Comparison of ENCODE assay signal across 8 mouse cellular contexts in genomic region chr10:59872651-59873050, GRCm38 (mm10). TPM values are rescaled to one million over a fixed set of nuclear protein-coding genes. Genes with fewer than 3 reads are reported as not detected.
DNase-seq lines count a peak whose midpoint lies in the region; ATAC-seq and TF ChIP-seq lines count a peak whose summit lies in the region.
"Not testable (repeated sequence)": the region's sequence is repeated elsewhere in the genome, so short reads cannot be mapped to it uniquely, and the experiment has no call there.

No protein-coding gene starts in this region.

- not testable (repeated sequence) for H3K4me2 ChIP-seq in liver, embryonic 11.5 days; stomach, embryonic 16.5 days (ENCODE audit: low read depth, low read length)
- H3K4me2 ChIP-seq in liver, embryonic 13.5 days: peak overlapping the region; percentile 78
- peak overlapping the region; percentile 82 for H3K4me2 ChIP-seq in liver, embryonic 15.5 days
- H3K4me2 ChIP-seq in liver, postnatal 0 days (ENCODE audit: low read depth, low read length): peak overlapping the region; percentile 72

- not testable (repeated sequence) for H3K9me3 ChIP-seq in MEL (replicated peaks; ENCODE audit: insufficient read depth, low read length); heart, embryonic 10.5 days; liver, embryonic 11.5 days (ENCODE audit: control insufficient read depth, low read length); liver, embryonic 13.5 days (replicated peaks); liver, embryonic 15.5 days (replicated peaks); liver, postnatal 0 days (ENCODE audit: low read length); stomach, embryonic 16.5 days (replicated peaks; ENCODE audit: control insufficient read depth, low read length)
- H3K9me3 ChIP-seq in erythroblast, embryonic 14.5 days (ENCODE audit: control insufficient read depth, low read length): peaks cover 34% of the 10 kb centered on the region

- not testable (repeated sequence) for TF ChIP-seq EP300 in MEL (IDR thresholded peaks at IDR 0.05; ENCODE audit: low read depth in 1 of 2, low read length in 2 of 2); liver, postnatal 0 days (IDR thresholded peaks at IDR 0.05; ENCODE audit: low read depth)

- TF ChIP-seq POLR2A in MEL (IDR thresholded peaks at IDR 0.05; ENCODE audit: control insufficient read depth in 1 of 2, insufficient read depth in 1 of 2, low read depth in 1 of 2, low read length in 2 of 2, poor library complexity in 1 of 2): not testable (repeated sequence)

- H3K27ac ChIP-seq in MEL (ENCODE audit: control insufficient read depth, low read depth, low read length): peak overlapping the region; percentile 84
- 0 out of 2 replicates have a peak overlapping the region, but pooled peaks have one; percentile 42 for H3K27ac ChIP-seq in heart, embryonic 10.5 days
- peak overlapping the region; percentile 97 for H3K27ac ChIP-seq in liver, embryonic 11.5 days (ENCODE audit: low read depth, low read length)
- peak overlapping the region; percentile 100 for H3K27ac ChIP-seq in liver, embryonic 13.5 days
- H3K27ac ChIP-seq in liver, embryonic 15.5 days (replicated peaks): peak overlapping the region; percentile 100
- H3K27ac ChIP-seq in liver, postnatal 0 days (ENCODE audit: low read depth): peak overlapping the region; percentile 94
- peak overlapping the region; percentile 62; the same call in 1 of the 2 replicates for H3K27ac ChIP-seq in stomach, embryonic 16.5 days (ENCODE audit: low read length)

- H3K4me1 ChIP-seq in MEL (ENCODE audit: control insufficient read depth in 1 of 2, insufficient read depth in 2 of 2, low read length in 2 of 2): peaks cover 4 to 29% of the 10 kb centered on the region in 2 experiments
- H3K4me1 ChIP-seq in erythroblast, embryonic 14.5 days (ENCODE audit: control insufficient read depth): peaks cover 69% of the 10 kb centered on the region
- not testable (repeated sequence) for H3K4me1 ChIP-seq in heart, embryonic 10.5 days; stomach, embryonic 16.5 days (ENCODE audit: control insufficient read depth, insufficient read depth, low read length)
- peaks cover 21% of the 10 kb centered on the region for H3K4me1 ChIP-seq in liver, embryonic 11.5 days (replicated peaks; ENCODE audit: control insufficient read depth, insufficient read depth, low read length)
- H3K4me1 ChIP-seq in liver, embryonic 13.5 days (replicated peaks): peaks cover 54% of the 10 kb centered on the region
- peaks cover 51% of the 10 kb centered on the region for H3K4me1 ChIP-seq in liver, embryonic 15.5 days (replicated peaks)
- peaks cover 11% of the 10 kb centered on the region for H3K4me1 ChIP-seq in liver, postnatal 0 days (ENCODE audit: insufficient read depth)

- not testable (repeated sequence) for ATAC-seq in liver, embryonic 11.5 days (replicated peaks; ENCODE audit: low FRiP score); liver, embryonic 13.5 days (ENCODE audit: low read depth); liver, embryonic 15.5 days (ENCODE audit: insufficient read depth); liver, postnatal 0 days; stomach, embryonic 16.5 days (ENCODE audit: insufficient read depth, low FRiP score)

- WGBS in heart, embryonic 10.5 days: 91% methylated on average over 4 of the region's 4 CpGs
- WGBS in liver, embryonic 11.5 days: 87% methylated on average over 4 of the region's 4 CpGs
- WGBS in liver, embryonic 13.5 days (ENCODE audit: insufficient replicate concordance): 84% methylated on average over 4 of the region's 4 CpGs
- 92% methylated on average over 4 of the region's 4 CpGs for WGBS in liver, embryonic 15.5 days (ENCODE audit: insufficient replicate concordance)
- WGBS in liver, postnatal 0 days (ENCODE audit: insufficient replicate concordance): 88% methylated on average over 4 of the region's 4 CpGs
- WGBS in stomach, embryonic 16.5 days: 89% methylated on average over 4 of the region's 4 CpGs

- not testable (repeated sequence) for H3K79me2 ChIP-seq in MEL (ENCODE audit: control insufficient read depth, insufficient read depth, low read length, poor library complexity)

- H3K27me3 ChIP-seq in MEL (ENCODE audit: control insufficient read depth in 1 of 2, insufficient read depth in 2 of 2, low read length in 2 of 2); erythroblast, embryonic 14.5 days (ENCODE audit: control insufficient read depth); heart, embryonic 10.5 days (ENCODE audit: insufficient read depth, poor library complexity, severe bottlenecking); liver, embryonic 11.5 days (replicated peaks; ENCODE audit: control insufficient read depth, insufficient read depth, low read length); liver, embryonic 13.5 days; liver, embryonic 15.5 days; liver, postnatal 0 days (ENCODE audit: insufficient read depth, low read length); stomach, embryonic 16.5 days (ENCODE audit: control insufficient read depth, insufficient read depth, low read length): not testable (repeated sequence)

- peak overlapping the region; percentile 42 for H3K9ac ChIP-seq in MEL (ENCODE audit: control insufficient read depth, low read depth, low read length, poor library complexity, severe bottlenecking)
- H3K9ac ChIP-seq in liver, embryonic 11.5 days (ENCODE audit: low read depth, low read length); stomach, embryonic 16.5 days (ENCODE audit: low read length): not testable (repeated sequence)
- H3K9ac ChIP-seq in liver, embryonic 13.5 days: peak overlapping the region; percentile 80
- H3K9ac ChIP-seq in liver, embryonic 15.5 days: peak overlapping the region; percentile 65; the same call in 1 of the 2 replicates
- H3K9ac ChIP-seq in liver, postnatal 0 days (replicated peaks): peak overlapping the region; percentile 27

- DNase-seq in MEL (ENCODE audit: low read depth, low spot score): peak; percentile 70
- not testable (repeated sequence) for DNase-seq in heart, embryonic 10.5 days (ENCODE audit: low spot score); liver, embryonic 11.5 days (ENCODE audit: low spot score); liver, embryonic 13.5 days; liver, postnatal 0 days

- TF ChIP-seq CTCF in MEL (IDR thresholded peaks at IDR 0.05 in 2 of 3, conservative IDR thresholded peaks at IDR 0.05 in 1 of 3; ENCODE audit: control insufficient read depth in 1 of 3, insufficient read depth in 1 of 3, low read depth in 2 of 3, low read length in 3 of 3, poor library complexity in 1 of 3, severe bottlenecking in 1 of 3); liver, postnatal 0 days (IDR thresholded peaks at IDR 0.05; ENCODE audit: low read depth): not testable (repeated sequence)

- H3K4me3 ChIP-seq in MEL (ENCODE audit: control insufficient read depth in 1 of 2, insufficient read depth in 1 of 2, low read depth in 2 of 2, low read length in 2 of 2): peak overlapping the region in 1 of 2 experiments; percentile 38; a peak in 1 of 4 replicates
- H3K4me3 ChIP-seq in erythroblast, embryonic 14.5 days (replicated peaks): peak overlapping the region; percentile 71
- H3K4me3 ChIP-seq in heart, embryonic 10.5 days; liver, embryonic 11.5 days (ENCODE audit: low read depth, low read length); liver, embryonic 13.5 days (replicated peaks); liver, postnatal 0 days (ENCODE audit: low read depth, low read length); stomach, embryonic 16.5 days (replicated peaks; ENCODE audit: low read length): not testable (repeated sequence)
- peak overlapping the region; percentile 59; the same call in 1 of the 2 replicates for H3K4me3 ChIP-seq in liver, embryonic 15.5 days (replicated peaks)

- H3K36me3 ChIP-seq in MEL (ENCODE audit: control insufficient read depth in 1 of 2, insufficient read depth in 2 of 2, low read length in 2 of 2): peaks cover 0 to 25% of the 10 kb centered on the region in 2 experiments; a peak in 2 of 4 replicates
- peaks cover 57% of the 10 kb centered on the region for H3K36me3 ChIP-seq in erythroblast, embryonic 14.5 days (ENCODE audit: control insufficient read depth)
- not testable (repeated sequence) for H3K36me3 ChIP-seq in heart, embryonic 10.5 days; liver, embryonic 11.5 days (ENCODE audit: control insufficient read depth, insufficient read depth, low read length); liver, embryonic 13.5 days; liver, embryonic 15.5 days (replicated peaks); liver, postnatal 0 days (replicated peaks; ENCODE audit: insufficient read depth, low read length); stomach, embryonic 16.5 days (ENCODE audit: control insufficient read depth, insufficient read depth, low read length)

- not testable (repeated sequence) for TF ChIP-seq RAD21 in MEL (IDR thresholded peaks at IDR 0.05; ENCODE audit: low read depth, low read length)

TF ChIP-seq in MEL, 35 proteins besides CTCF, POLR2A, EP300 and RAD21 (continues in another document):
- TF ChIP-seq TBP (IDR thresholded peaks at IDR 0.05; ENCODE audit: low read depth, low read length) (peak; percentile 98), MAFK (IDR thresholded peaks at IDR 0.05; ENCODE audit: borderline replicate concordance, low read depth, low read length) (peak; percentile 60; the same call in 1 of the 2 replicates)

RNA-seq across cellular contexts. Expression of gene Dnajb12, which starts 6.7 kb away (rescaled TPM):
- total RNA-seq in MEL (2012; rRNA removed): 13.3 and 17.2 TPM in 2 replicates
- 100 to 1,000 TPM in 1 of 2 experiments, 10 to 100 TPM in 1; 41.7 to 217 TPM for polyA plus RNA-seq in MEL (2012; ENCODE audit: insufficient read depth in 1 of 2, insufficient read length in 2 of 2, low read depth in 1 of 2, low replicate concordance in 2 of 2, missing spikeins in 1 of 2)
- 7.9 and 8.8 TPM in 2 replicates for polyA plus RNA-seq in erythroblast, embryonic 14.5 days (2012)
- 28.8 and 32.0 TPM in 2 replicates for polyA plus RNA-seq in heart, embryonic 10.5 days (2016; fragmentation: Nextera tagmentation; extraction: Ambion mirVana)
- 27.4 and 30.2 TPM in 2 replicates for polyA plus RNA-seq in liver, embryonic 11.5 days (2014; fragmentation: Nextera tagmentation; extraction: Ambion mirVana)
- polyA plus RNA-seq in liver, embryonic 13.5 days (2015; fragmentation: Nextera tagmentation; extraction: Ambion mirVana): 13.4 and 15.5 TPM in 2 replicates
- polyA plus RNA-seq in liver, embryonic 15.5 days (2015; fragmentation: Nextera tagmentation; extraction: Ambion mirVana): 14.3 and 15.0 TPM in 2 replicates
- 15.5 and 17.0 TPM in 2 replicates for polyA plus RNA-seq in liver, postnatal 0 days (2015; fragmentation: Nextera tagmentation; extraction: Ambion mirVana)
- 20.4 and 26.1 TPM in 2 replicates for polyA plus RNA-seq in stomach, embryonic 16.5 days (2015; fragmentation: Nextera tagmentation; extraction: Ambion mirVana)

Comparison
In these comparisons a context has a peak if more than half of its experiments do, and no peak if none do; other contexts are left out.
1. H3K27ac ChIP-seq: peak in every context shown above with its lines; median percentile 100 in liver, embryonic 13.5 days; 100 in liver, embryonic 15.5 days; 97 in liver, embryonic 11.5 days; 94 in liver, postnatal 0 days; 84 in MEL; 62 in stomach, embryonic 16.5 days; 42 in heart, embryonic 10.5 days.